Mouse (Mus musculus): Measurements from ENCODE around the gene Ptprb. TPM values are rescaled to one million over a fixed set of nuclear protein-coding genes. Genes with fewer than 3 reads are reported as not detected.

Gene Ptprb
- total and polyA plus RNA-seq, 2 experiments from 2014 or later: 3.3 to 9.8 TPM

DNA sequence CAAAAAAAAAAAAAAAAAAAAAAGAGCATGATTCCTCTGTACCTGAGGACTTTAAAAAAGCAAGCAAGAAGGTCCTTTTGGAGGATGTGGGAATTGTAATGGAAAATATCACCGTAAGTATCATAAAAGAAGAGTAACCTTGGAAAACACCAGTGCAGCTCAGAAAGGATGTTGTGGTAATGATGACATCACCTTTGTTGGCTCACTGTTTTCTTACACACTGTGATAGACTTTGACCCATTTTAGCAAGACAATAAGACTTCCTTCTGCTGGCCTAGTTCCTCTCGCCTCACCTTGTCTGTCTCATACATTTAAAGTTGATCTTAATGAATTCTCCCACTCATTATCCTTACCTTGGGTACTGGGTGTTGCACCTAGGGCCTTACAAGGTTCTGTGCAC, 147.2 kb downstream of the Ptprb start:
- H3K4me2 ChIP-seq (ENCODE audit: low read depth, low read length, poor library complexity, severe bottlenecking): no peak overlapping the region
- WGBS: 88% methylated on average over 2 of the region's 2 CpGs
- 0 out of 2 replicates have a peak, but pooled peaks cover 2% of the 10 kb centered on the region for H3K9me3 ChIP-seq (ENCODE audit: low read length)
- H3K4me3 ChIP-seq (ENCODE audit: low read depth, low read length): no peak overlapping the region
- no peak overlapping the region for H3K27ac ChIP-seq (ENCODE audit: low read depth, low read length)
- H3K36me3 ChIP-seq (ENCODE audit: insufficient read depth, low read length): no peaks in the 10 kb centered on the region
- ATAC-seq (ENCODE audit: low FRiP score): no peak
- H3K27me3 ChIP-seq (ENCODE audit: insufficient read depth, low read length): no peaks in the 10 kb centered on the region
- H3K9ac ChIP-seq (replicated peaks; ENCODE audit: low read length, poor library complexity, severe bottlenecking): no peak overlapping the region
- H3K4me1 ChIP-seq (ENCODE audit: insufficient read depth, low read length): no peaks in the 10 kb centered on the region
- no peak for DNase-seq (ENCODE audit: low spot score)
- no peak for TF ChIP-seq CTCF (IDR thresholded peaks at IDR 0.05)

DNA sequence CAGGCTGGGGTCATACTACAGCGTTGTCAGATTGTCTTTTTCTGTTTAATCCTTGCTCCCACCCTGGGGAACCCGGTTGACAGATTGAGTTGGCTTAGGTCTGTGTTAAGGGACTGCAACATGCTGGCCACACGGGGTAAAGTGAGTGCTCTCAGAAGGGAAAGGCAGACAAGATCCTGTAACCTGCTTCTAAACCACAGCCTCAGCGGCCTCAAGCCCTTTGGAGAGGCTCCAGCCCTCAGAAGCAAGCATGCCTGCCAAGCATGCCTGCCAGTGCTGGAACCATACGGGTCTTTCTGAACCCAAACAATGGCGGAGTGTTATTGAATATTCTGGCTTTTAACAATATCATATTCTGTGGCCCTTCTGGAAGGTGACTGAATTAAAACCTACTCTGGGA, 149.6 kb downstream of the Ptprb start:
- DNase-seq (ENCODE audit: low spot score) (peak; percentile 24), ATAC-seq (ENCODE audit: low FRiP score) (no peak)
- 0 out of 2 replicates have a peak, but pooled peaks cover 2% of the 10 kb centered on the region for H3K9me3 ChIP-seq (ENCODE audit: low read length)
- H3K4me1 ChIP-seq (ENCODE audit: insufficient read depth, low read length): no peaks in the 10 kb centered on the region
- no peak overlapping the region for H3K4me2 ChIP-seq (ENCODE audit: low read depth, low read length, poor library complexity, severe bottlenecking)
- H3K27me3 ChIP-seq (ENCODE audit: insufficient read depth, low read length): no peaks in the 10 kb centered on the region
- no peak overlapping the region for H3K27ac ChIP-seq (ENCODE audit: low read depth, low read length)
- TF ChIP-seq CTCF (IDR thresholded peaks at IDR 0.05): no peak
- H3K4me3 ChIP-seq (ENCODE audit: low read depth, low read length): no peak overlapping the region
- WGBS: 81% methylated on average over 6 of the region's 6 CpGs
- no peak overlapping the region for H3K9ac ChIP-seq (replicated peaks; ENCODE audit: low read length, poor library complexity, severe bottlenecking)
- no peaks in the 10 kb centered on the region for H3K36me3 ChIP-seq (ENCODE audit: insufficient read depth, low read length)

DNA sequence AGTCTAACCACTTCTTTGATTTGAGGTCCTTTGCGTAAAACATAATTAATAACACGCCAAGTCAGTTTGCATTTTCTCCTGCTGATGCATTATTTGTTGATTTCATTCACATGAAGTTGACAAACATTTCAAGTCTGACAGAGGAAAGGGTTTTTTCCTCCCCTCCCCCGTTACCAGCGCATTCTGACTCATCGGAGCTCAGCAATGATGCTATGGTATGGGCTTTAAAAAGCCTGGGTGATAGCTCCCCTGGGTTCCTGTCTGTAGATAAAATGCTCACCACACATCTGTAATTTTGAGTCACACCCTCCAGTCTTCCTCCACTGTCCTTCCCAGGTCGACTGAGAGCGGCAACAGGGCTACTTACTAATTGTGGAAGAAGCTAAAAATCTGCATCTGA, 150.9 kb downstream of the Ptprb start:
- no peak overlapping the region for H3K4me3 ChIP-seq (ENCODE audit: low read depth, low read length)
- H3K9me3 ChIP-seq (ENCODE audit: low read length): 0 out of 2 replicates have a peak, but pooled peaks cover 2% of the 10 kb centered on the region
- ATAC-seq (ENCODE audit: low FRiP score) (no peak), DNase-seq (ENCODE audit: low spot score) (no peak)
- no peaks in the 10 kb centered on the region for H3K4me1 ChIP-seq (ENCODE audit: insufficient read depth, low read length)
- H3K9ac ChIP-seq (replicated peaks; ENCODE audit: low read length, poor library complexity, severe bottlenecking): no peak overlapping the region
- H3K36me3 ChIP-seq (ENCODE audit: insufficient read depth, low read length): no peaks in the 10 kb centered on the region
- TF ChIP-seq CTCF (IDR thresholded peaks at IDR 0.05): no peak
- no peak overlapping the region for H3K27ac ChIP-seq (ENCODE audit: low read depth, low read length)
- 88% methylated on average over 7 of the region's 7 CpGs for whole genome bisulfite sequencing
- no peak overlapping the region for H3K4me2 ChIP-seq (ENCODE audit: low read depth, low read length, poor library complexity, severe bottlenecking)
- H3K27me3 ChIP-seq (ENCODE audit: insufficient read depth, low read length): no peaks in the 10 kb centered on the region

DNA sequence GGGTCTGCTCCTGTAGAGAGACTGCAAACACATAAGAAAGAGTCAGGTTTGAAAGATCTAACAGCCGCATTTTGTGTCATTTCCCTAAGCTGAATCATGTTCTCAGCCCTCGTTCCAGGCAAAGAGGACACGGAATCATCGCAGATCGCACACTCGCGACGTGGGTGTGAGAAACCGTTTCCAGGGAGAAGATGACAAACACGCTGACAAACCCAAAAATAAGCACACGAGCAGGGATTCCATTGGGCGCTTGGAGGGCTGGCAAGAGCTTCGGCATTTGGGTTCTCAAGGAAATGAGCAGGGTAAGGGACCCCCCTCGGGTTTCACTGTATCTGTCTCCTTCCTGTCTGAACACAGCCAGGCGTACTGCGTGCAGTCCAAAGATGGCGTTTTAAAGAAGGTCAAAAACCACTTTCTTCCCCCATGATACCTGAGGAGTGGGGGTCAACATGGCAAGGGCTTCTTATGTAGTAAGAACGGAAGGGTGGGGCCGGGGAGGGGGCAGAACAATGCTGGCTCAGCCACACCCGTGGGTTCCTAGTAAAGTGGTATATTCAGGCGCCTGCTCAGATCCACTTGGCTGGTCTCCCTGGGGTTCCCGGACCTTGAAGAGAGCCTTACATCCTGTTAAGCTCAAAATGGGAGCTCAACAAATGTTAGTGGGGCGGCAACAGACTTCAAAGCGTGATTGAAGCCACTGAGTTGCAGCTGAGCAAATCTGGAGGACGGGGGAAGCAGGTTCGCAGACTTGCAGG, 152.9 kb downstream of the Ptprb start:
- no peaks in the 10 kb centered on the region for H3K27me3 ChIP-seq (ENCODE audit: insufficient read depth, low read length)
- 0 out of 2 replicates have a peak, but pooled peaks cover 2% of the 10 kb centered on the region for H3K9me3 ChIP-seq (ENCODE audit: low read length)
- H3K27ac ChIP-seq (ENCODE audit: low read depth, low read length): no peak overlapping the region
- no peak for TF ChIP-seq CTCF (IDR thresholded peaks at IDR 0.05)
- 95% methylated on average over 26 of the region's 26 CpGs for WGBS
- H3K4me1 ChIP-seq (ENCODE audit: insufficient read depth, low read length): no peaks in the 10 kb centered on the region
- H3K36me3 ChIP-seq (ENCODE audit: insufficient read depth, low read length): no peaks in the 10 kb centered on the region
- ATAC-seq (ENCODE audit: low FRiP score) (no peak), DNase-seq (ENCODE audit: low spot score) (no peak)
- no peak overlapping the region for H3K9ac ChIP-seq (replicated peaks; ENCODE audit: low read length, poor library complexity, severe bottlenecking)
- no peak overlapping the region for H3K4me3 ChIP-seq (ENCODE audit: low read depth, low read length)
- no peak overlapping the region for H3K4me2 ChIP-seq (ENCODE audit: low read depth, low read length, poor library complexity, severe bottlenecking)

DNA sequence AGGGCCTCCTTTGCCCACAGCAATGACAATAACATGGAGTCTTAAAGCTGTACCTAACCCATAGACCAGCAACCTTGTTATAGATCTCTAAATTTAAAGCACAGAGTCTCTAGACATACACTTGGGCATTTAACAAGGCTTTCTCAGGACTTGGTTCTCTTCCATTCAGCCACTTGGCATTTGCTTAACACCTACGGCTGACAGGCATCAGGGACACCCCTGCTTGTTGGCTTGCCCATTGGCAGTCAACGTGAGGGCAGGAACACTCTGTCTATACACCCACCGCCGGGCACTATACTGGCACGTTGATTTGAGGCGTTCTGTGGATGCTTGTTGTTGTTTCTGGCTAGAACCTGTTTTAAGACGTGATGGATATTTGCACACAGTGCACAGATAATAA, 157.1 kb downstream of the Ptprb start:
- Histone ChIP-seq H3K9me3 (ENCODE audit: low read length) (no peaks in the 10 kb centered on the region), H3K36me3 (ENCODE audit: insufficient read depth, low read length) (no peaks in the 10 kb centered on the region), H3K27ac (ENCODE audit: low read depth, low read length) (no peak overlapping the region), H3K4me1 (ENCODE audit: insufficient read depth, low read length) (no peaks in the 10 kb centered on the region), H3K9ac (replicated peaks; ENCODE audit: low read length, poor library complexity, severe bottlenecking) (no peak overlapping the region), H3K27me3 (ENCODE audit: insufficient read depth, low read length) (no peaks in the 10 kb centered on the region), H3K4me3 (ENCODE audit: low read depth, low read length) (no peak overlapping the region), H3K4me2 (ENCODE audit: low read depth, low read length, poor library complexity, severe bottlenecking) (no peak overlapping the region)
- ATAC-seq (ENCODE audit: low FRiP score): no peak
- WGBS: 88% methylated on average over 7 of the region's 7 CpGs
- no peak for DNase-seq (ENCODE audit: low spot score)
- TF ChIP-seq CTCF (IDR thresholded peaks at IDR 0.05): no peak

DNA sequence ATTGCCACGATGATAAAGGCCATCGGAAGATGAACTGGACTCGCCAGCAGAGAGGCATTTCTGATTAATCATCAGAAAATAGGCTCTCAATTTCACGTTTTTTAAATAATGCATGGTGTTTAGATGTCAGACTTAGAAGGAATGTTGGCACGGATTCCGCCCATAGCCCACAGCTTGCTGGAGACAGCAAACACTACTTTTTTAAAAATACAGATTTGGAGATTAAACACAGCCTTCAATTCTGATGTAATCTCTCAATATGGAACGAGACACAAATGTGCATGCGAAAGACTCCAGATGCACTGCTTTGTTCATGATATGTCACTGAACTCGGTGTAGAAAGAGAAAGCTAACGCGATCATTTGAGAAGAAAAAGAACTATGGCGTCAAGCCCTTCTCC, 160.1 kb downstream of the Ptprb start:
- no peak overlapping the region for H3K27ac ChIP-seq (ENCODE audit: low read depth, low read length)
- H3K4me2 ChIP-seq (ENCODE audit: low read depth, low read length, poor library complexity, severe bottlenecking): no peak overlapping the region
- no peak for TF ChIP-seq CTCF (IDR thresholded peaks at IDR 0.05)
- DNase-seq (ENCODE audit: low spot score) (no peak), ATAC-seq (ENCODE audit: low FRiP score) (no peak)
- H3K4me1 ChIP-seq (ENCODE audit: insufficient read depth, low read length): no peaks in the 10 kb centered on the region
- peaks cover 4% of the 10 kb centered on the region; the same call in 1 of the 2 replicates for H3K36me3 ChIP-seq (ENCODE audit: insufficient read depth, low read length)
- H3K4me3 ChIP-seq (ENCODE audit: low read depth, low read length): no peak overlapping the region
- H3K27me3 ChIP-seq (ENCODE audit: insufficient read depth, low read length): no peaks in the 10 kb centered on the region
- WGBS: 73% methylated on average over 12 of the region's 12 CpGs
- H3K9ac ChIP-seq (replicated peaks; ENCODE audit: low read length, poor library complexity, severe bottlenecking): no peak overlapping the region
- H3K9me3 ChIP-seq (ENCODE audit: low read length): no peaks in the 10 kb centered on the region

Other genes starting within 250 kb of the Ptprb start
- gene 4933416C03Rik, start 161.6 kb upstream of the Ptprb start, total RNA-seq (2014; rRNA removed): not detected in 2 replicates
- gene 4933416C03Rik, start 161.6 kb upstream of the Ptprb start, polyA plus RNA-seq (2015; fragmentation: Nextera tagmentation; extraction: Ambion mirVana): not detected in 2 replicates
- gene Kcnmb4, start 198.4 kb downstream of the Ptprb start, total RNA-seq (2014; rRNA removed): 43.2 and 67.6 TPM in 2 replicates
- 19.8 and 21.7 TPM in 2 replicates for gene Kcnmb4, start 198.4 kb downstream of the Ptprb start, polyA plus RNA-seq (2015; fragmentation: Nextera tagmentation; extraction: Ambion mirVana)

Measured in midbrain, postnatal 0 days (tissue).